Mouse (Mus musculus): ENCODE data around the gene Csad. TPM values are rescaled to one million over a fixed set of nuclear protein-coding genes. Genes with fewer than 3 reads are reported as not detected.

Gene Csad
- polyA plus RNA-seq, 1 experiment, result 42.7 TPM

DNA sequence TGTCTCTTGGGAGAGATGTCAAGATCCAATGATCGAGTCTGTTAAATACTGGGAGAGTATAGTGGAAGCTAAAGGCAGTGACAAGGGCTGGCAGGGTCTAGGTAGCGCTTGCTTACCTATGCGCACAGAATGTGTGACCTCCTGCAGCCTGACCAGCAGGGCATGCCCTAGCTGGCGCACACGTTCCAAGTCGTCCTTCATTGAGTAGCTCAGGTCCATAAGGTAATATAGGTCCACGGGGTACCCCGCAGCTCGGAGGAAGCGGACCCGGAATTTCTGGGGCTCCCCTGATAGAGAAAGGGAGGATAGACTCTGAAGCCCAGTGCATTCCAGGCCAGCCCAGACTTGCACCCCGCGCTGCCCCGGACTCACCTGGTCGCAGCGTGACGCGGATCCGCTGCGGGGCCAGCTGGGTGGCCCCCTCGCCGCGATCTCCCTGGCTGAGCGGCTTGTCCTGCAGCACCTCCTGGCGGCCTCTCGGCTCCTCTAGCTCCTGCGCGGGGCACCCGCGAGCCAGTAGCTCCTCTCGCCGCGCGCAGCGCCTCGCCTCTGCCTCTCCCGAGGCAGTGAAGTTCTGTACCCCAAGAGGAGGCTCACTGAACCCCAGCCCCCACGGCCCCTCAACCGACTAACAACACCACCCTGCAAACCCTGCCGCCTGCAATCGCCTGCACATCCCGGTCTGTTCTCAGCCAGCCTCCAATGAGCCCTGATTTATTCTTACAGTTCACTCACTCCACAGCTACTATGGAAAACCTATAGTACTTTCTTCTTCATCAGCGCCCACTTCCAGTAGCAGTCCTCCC lies 19.9 kb upstream of the Csad start:
- Histone ChIP-seq H3K4me3 (ENCODE audit: insufficient read depth, low read length) (peak overlapping the region; percentile 34), H3K27ac (ENCODE audit: insufficient read depth, low read length) (no peak overlapping the region), H3K4me1 (ENCODE audit: control insufficient read depth, insufficient read depth, low read length) (peaks cover 4% of the 10 kb centered on the region; the same call in 1 of the 2 replicates)
- TF ChIP-seq POLR2A (IDR thresholded peaks at IDR 0.05; ENCODE audit: low read depth, low read length) (no peak), CTCF (IDR thresholded peaks at IDR 0.05; ENCODE audit: borderline replicate concordance, insufficient read depth, low read length) (peak; percentile 68)

DNA sequence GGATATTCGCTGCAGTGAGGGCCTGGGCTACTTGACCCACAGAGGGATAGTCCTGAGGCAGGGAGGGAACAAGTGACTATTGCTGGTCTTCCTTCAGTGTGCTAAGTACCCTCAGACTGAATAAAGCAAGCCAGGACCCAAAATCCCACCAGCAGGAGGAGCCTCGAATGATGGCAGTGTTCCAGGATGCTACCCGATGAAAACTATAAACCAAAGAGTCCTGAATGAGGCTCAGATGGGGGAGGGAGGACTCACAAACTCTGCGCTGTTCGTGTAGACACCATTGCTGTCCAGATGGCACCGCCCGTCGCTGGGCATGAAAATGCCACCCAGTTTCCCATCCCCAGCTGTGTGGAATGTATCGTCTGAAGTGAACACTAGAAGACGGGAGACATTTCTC lies 17.9 kb upstream of the Csad start:
- Histone ChIP-seq H3K27ac (ENCODE audit: insufficient read depth, low read length) (no peak overlapping the region), H3K4me3 (ENCODE audit: insufficient read depth, low read length) (no peak overlapping the region), H3K4me1 (ENCODE audit: control insufficient read depth, insufficient read depth, low read length) (peaks cover 4% of the 10 kb centered on the region; the same call in 1 of the 2 replicates)
- TF ChIP-seq POLR2A (IDR thresholded peaks at IDR 0.05; ENCODE audit: low read depth, low read length), result no peak
- TF ChIP-seq CTCF (IDR thresholded peaks at IDR 0.05; ENCODE audit: borderline replicate concordance, insufficient read depth, low read length), result no peak

DNA sequence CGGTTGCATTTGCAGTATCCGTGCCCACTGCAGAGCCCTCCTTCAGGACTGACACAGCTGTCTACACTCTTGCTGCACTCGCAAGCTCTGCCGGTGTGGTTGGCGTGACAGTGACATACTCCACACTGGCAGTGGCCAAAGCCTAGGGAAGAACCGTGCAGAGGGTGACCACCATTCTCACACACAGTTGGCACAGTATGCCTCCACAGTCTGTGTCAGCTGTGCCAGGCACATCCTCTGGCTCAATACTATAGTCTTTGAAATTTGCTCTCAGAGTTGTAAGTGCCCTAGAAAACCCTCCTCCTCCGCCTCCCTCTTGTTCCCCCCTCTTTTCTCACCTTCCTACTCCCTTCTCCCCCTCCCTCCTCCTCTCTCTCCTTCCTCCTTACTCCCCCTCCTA lies 12.8 kb upstream of the Csad start:
- Histone ChIP-seq H3K27ac (ENCODE audit: insufficient read depth, low read length) (no peak overlapping the region), H3K4me3 (ENCODE audit: insufficient read depth, low read length) (no peak overlapping the region), H3K4me1 (ENCODE audit: control insufficient read depth, insufficient read depth, low read length) (no peaks in the 10 kb centered on the region)
- TF ChIP-seq CTCF (IDR thresholded peaks at IDR 0.05; ENCODE audit: borderline replicate concordance, insufficient read depth, low read length) (no peak), POLR2A (IDR thresholded peaks at IDR 0.05; ENCODE audit: low read depth, low read length) (no peak)

GRCm38 (mm10) chr15:102216459-102217228 lies 12.1 kb upstream of the Csad start:
- TF ChIP-seq POLR2A (IDR thresholded peaks at IDR 0.05; ENCODE audit: low read depth, low read length), result no peak
- TF ChIP-seq CTCF (IDR thresholded peaks at IDR 0.05; ENCODE audit: borderline replicate concordance, insufficient read depth, low read length), result no peak
- H3K4me1 ChIP-seq (ENCODE audit: control insufficient read depth, insufficient read depth, low read length), result no peaks in the 10 kb centered on the region
- H3K4me3 ChIP-seq (ENCODE audit: insufficient read depth, low read length), result no peak overlapping the region
- no peak overlapping the region for H3K27ac ChIP-seq (ENCODE audit: insufficient read depth, low read length)

DNA sequence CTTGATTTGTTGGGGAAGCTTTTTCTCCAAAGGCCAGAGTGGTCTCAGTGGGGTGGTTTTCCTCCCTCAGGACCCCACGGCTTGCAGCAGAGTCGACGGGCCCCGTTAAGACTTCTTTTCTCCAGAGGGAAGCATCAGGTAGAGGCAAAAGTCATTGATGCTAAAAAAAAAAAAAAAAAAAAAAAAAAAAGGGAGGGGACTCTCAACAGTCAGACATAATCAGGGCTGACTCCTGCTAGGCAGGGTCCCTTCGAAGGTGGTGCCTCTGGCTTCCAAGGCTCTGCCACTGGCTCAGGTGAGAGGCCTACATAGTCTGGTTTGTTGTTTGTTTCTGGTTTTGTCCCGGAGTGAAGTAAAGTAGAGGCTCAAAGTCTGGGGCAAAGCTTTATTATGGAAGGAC lies 11.1 kb upstream of the Csad start:
- Histone ChIP-seq H3K4me3 (ENCODE audit: insufficient read depth, low read length) (no peak overlapping the region), H3K4me1 (ENCODE audit: control insufficient read depth, insufficient read depth, low read length) (no peaks in the 10 kb centered on the region), H3K27ac (ENCODE audit: insufficient read depth, low read length) (no peak overlapping the region)
- no peak for TF ChIP-seq POLR2A (IDR thresholded peaks at IDR 0.05; ENCODE audit: low read depth, low read length)
- TF ChIP-seq CTCF (IDR thresholded peaks at IDR 0.05; ENCODE audit: borderline replicate concordance, insufficient read depth, low read length), result no peak

GRCm38 (mm10) chr15:102214132-102214531 lies 9.6 kb upstream of the Csad start:
- no peak for TF ChIP-seq POLR2A (IDR thresholded peaks at IDR 0.05; ENCODE audit: low read depth, low read length)
- no peak for TF ChIP-seq CTCF (IDR thresholded peaks at IDR 0.05; ENCODE audit: borderline replicate concordance, insufficient read depth, low read length)

GRCm38 (mm10) chr15:102211895-102212294 lies 7.4 kb upstream of the Csad start:
- no peak overlapping the region for H3K27ac ChIP-seq (ENCODE audit: insufficient read depth, low read length)
- TF ChIP-seq CTCF (IDR thresholded peaks at IDR 0.05; ENCODE audit: borderline replicate concordance, insufficient read depth, low read length) (no peak), POLR2A (IDR thresholded peaks at IDR 0.05; ENCODE audit: low read depth, low read length) (no peak)
- peaks cover 2% of the 10 kb centered on the region; the same call in 1 of the 2 replicates for H3K4me1 ChIP-seq (ENCODE audit: control insufficient read depth, insufficient read depth, low read length)
- H3K4me3 ChIP-seq (ENCODE audit: insufficient read depth, low read length), result no peak overlapping the region

More at GRCm38 (mm10) chr15:102214132-102214531, 9.6 kb upstream of the Csad start:
- H3K4me3 ChIP-seq (ENCODE audit: insufficient read depth, low read length), result no peak overlapping the region
- H3K4me1 ChIP-seq (ENCODE audit: control insufficient read depth, insufficient read depth, low read length), result no peaks in the 10 kb centered on the region
- H3K27ac ChIP-seq (ENCODE audit: insufficient read depth, low read length), result no peak overlapping the region

DNA sequence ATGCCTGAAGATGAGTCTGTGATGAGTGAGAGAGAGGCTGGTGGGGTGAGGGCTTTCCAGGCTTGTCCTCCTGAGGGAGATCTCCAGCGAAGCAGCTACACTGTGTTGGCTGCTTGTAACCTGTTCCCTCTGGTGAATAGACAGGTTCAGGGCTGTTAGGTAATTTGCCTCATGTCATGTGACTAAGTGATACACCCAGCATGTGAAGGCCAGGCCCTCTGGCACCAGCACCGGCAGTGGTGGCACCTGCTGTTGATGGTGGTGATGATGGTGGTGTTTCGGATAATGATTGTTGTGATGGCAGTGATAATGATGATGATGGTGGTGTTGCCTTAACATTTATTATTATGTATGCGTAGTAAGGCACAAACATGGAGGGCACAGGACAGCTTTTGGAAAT lies 6.3 kb upstream of the Csad start:
- Histone ChIP-seq H3K27ac (ENCODE audit: insufficient read depth, low read length) (no peak overlapping the region), H3K4me3 (ENCODE audit: insufficient read depth, low read length) (no peak overlapping the region), H3K4me1 (ENCODE audit: control insufficient read depth, insufficient read depth, low read length) (peaks cover 2% of the 10 kb centered on the region; the same call in 1 of the 2 replicates)
- TF ChIP-seq CTCF (IDR thresholded peaks at IDR 0.05; ENCODE audit: borderline replicate concordance, insufficient read depth, low read length) (no peak), POLR2A (IDR thresholded peaks at IDR 0.05; ENCODE audit: low read depth, low read length) (no peak)

DNA sequence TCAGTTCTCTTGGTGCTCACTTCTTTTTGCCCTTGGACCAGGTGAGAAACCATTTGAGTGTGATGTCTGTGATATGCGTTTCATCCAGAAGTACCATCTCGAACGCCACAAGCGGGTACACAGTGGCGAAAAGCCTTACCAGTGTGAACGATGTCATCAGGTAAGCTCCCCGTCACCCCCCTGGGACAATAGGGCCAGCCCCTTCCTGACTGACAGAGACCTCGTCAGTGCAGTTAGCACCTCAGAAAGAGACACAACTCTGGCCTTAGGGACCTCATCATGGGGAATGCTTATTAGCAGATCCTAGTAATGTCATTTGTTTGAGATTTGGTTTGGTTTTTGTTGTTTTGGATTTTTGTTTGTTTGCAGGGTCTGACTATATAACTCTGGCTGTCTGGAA lies 4.6 kb upstream of the Csad start:
- Histone ChIP-seq H3K4me1 (ENCODE audit: control insufficient read depth, insufficient read depth, low read length) (peaks cover 2% of the 10 kb centered on the region; the same call in 1 of the 2 replicates), H3K4me3 (ENCODE audit: insufficient read depth, low read length) (no peak overlapping the region), H3K27ac (ENCODE audit: insufficient read depth, low read length) (no peak overlapping the region)
- TF ChIP-seq POLR2A (IDR thresholded peaks at IDR 0.05; ENCODE audit: low read depth, low read length) (no peak), CTCF (IDR thresholded peaks at IDR 0.05; ENCODE audit: borderline replicate concordance, insufficient read depth, low read length) (no peak)
